Mouse (Mus musculus): ENCODE results near the gene 4933402J07Rik.

GRCm38 (mm10) chr8:87552801-87553200 lies 10.9 kb upstream of the 4933402J07Rik start:
- TF ChIP-seq CTCF (IDR thresholded peaks at IDR 0.05; ENCODE audit: borderline replicate concordance, insufficient read depth, low read depth, low read length) (no peak), POLR2A (IDR thresholded peaks at IDR 0.05; ENCODE audit: borderline replicate concordance, insufficient read depth, low read length) (no peak)

Data from cerebellum, adult 2 months (tissue).